Mouse (Mus musculus) liver, embryonic 14.5 days (tissue): ENCODE results near the gene Serinc3. TPM values are rescaled to one million over a fixed set of nuclear protein-coding genes. Genes with fewer than 3 reads are reported as not detected.
A peak's percentile ranks its signal among the peaks of the same experiment; 100 is the strongest.

ENCODE experiments used
- ATAC-seq: fragments of 200-750 bp; cut with Nextera tagmentation; 2 replicates; pipeline ENCODE4 v1.8.0; 2017; ENCODE audit warnings: moderate number of reproducible peaks, mild to moderate bottlenecking, moderate library complexity; ENCODE audit not compliant: insufficient read depth
- DNase-seq, 3 experiments: peaks; one replicate each; pipeline ENCODE4 v3.0.0-alpha.2; 2012 to 2013; ENCODE audit warnings: low read depth in 3 of 3, low spot score in 3 of 3
- H3K27ac ChIP-seq: fragments of 300-500 bp; sonication (generic); 2 replicates; pipeline ENCODE4 v1.5.1; 2014; ENCODE audit warnings: moderate library complexity, mild to moderate bottlenecking, control low read depth, inconsistent platforms
- H3K27me3 ChIP-seq: fragments of 300-500 bp; sonication (generic); 2 replicates; pipeline ENCODE4 v1.6.1; 2014; ENCODE audit warnings: mild to moderate bottlenecking, low read length, moderate library complexity; ENCODE audit not compliant: control insufficient read depth, insufficient read depth
- H3K36me3 ChIP-seq: fragments of 300-500 bp; sonication (generic); replicated peaks from 2 replicates; pipeline ENCODE4 v1.6.1; 2014; ENCODE audit warnings: low read depth; ENCODE audit not compliant: control insufficient read depth, insufficient read depth
- H3K4me1 ChIP-seq, 2 experiments: fragments of 200-500 bp in 1 of 2; fragments of 300-500 bp in 1 of 2; sonication (generic) in 1 of 2; replicated peaks; 2 replicates each; pipeline ENCODE4 v1.6.1; 2012 to 2014; ENCODE audit warnings: antibody characterized with exemption in 1 of 2, inconsistent platforms in 1 of 2, low read length in 1 of 2; ENCODE audit not compliant: control insufficient read depth in 2 of 2, insufficient read depth in 2 of 2
- H3K4me2 ChIP-seq: fragments of 300-500 bp; sonication (generic); 2 replicates; pipeline ENCODE4 v1.6.1; 2014; ENCODE audit warnings: low read depth, mild to moderate bottlenecking, control low read depth, moderate library complexity
- H3K4me3 ChIP-seq, 2 experiments: fragments of 200-500 bp in 1 of 2; fragments of 300-500 bp in 1 of 2; sonication (generic) in 1 of 2; 2 replicates each; pipeline ENCODE4 v1.5.1; 2012 to 2014; ENCODE audit warnings: low read depth in 2 of 2, low read length in 2 of 2, mild to moderate bottlenecking in 2 of 2, control low read depth in 1 of 2, inconsistent platforms in 1 of 2, moderate library complexity in 1 of 2; ENCODE audit not compliant: insufficient read depth in 1 of 2
- H3K9ac ChIP-seq: fragments of 300-500 bp; sonication (generic); replicated peaks from 2 replicates; pipeline ENCODE4 v1.6.1; 2014; ENCODE audit warnings: mild to moderate bottlenecking, control low read depth, moderate library complexity
- H3K9me3 ChIP-seq: fragments of 300-500 bp; sonication (generic); 2 replicates; pipeline ENCODE4 v1.6.1; 2016; ENCODE audit warnings: low read length, mixed read lengths; ENCODE audit not compliant: control insufficient read depth
- CTCF ChIP-seq: IDR thresholded peaks from 2 replicates; pipeline ENCODE4 v1.5.1; 2016; ENCODE audit warnings: antibody characterized with exemption, low read depth, control low read depth
- EP300 ChIP-seq: IDR thresholded peaks from 2 replicates; pipeline ENCODE4 v1.6.1; 2016; ENCODE audit warnings: antibody characterized with exemption, low read depth
- WGBS: fragments of 180-500 bp; shearing (Covaris S2); extraction: QIAGEN DNeasy Blood & Tissue Kit; methylation state at CpG from one replicate; pipeline ENCODE4 v1.1.7; 2014; ENCODE audit not compliant: insufficient replicate concordance; 5-methylcytosine and 5-hydroxymethylcytosine counted together
- polyA plus RNA-seq, 2 experiments: library from polyadenylated mRNA; depleted of rRNA in 1 of 2; stranded (reverse) in 1 of 2; unstranded in 1 of 2; fragments of >200 nt; fragmentation: Nextera tagmentation in 1 of 2; extraction: Ambion mirVana in 1 of 2; gene quantifications; 2 replicates each; pipeline versions ENCODE4 v1.2.1 to v1.2.3; 2012 to 2014

The Serinc3 gene
- polyA plus RNA-seq, 2 experiments, result 165 to 257 TPM

DNA sequence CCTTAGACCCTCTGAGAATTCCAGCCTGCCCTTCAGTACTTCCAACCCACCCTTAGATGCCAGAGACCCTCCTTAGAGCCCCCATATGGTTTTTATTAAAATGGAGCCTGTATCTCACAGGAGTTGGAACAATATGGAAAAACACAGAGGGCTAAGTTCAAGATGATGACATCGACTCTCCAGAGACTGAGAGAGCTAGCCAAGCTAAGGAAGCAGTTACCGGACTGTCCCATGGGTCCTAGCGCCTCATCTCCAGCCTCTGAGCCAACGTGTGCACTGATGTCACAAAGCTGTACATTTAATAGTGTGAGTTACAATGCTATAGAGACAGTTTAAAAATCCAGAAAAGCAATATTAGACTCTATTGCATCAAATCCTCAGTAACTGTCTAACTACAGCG, 53.9 kb downstream of the Serinc3 start:
- 66% methylated on average over 5 of the region's 5 CpGs for WGBS

DNA sequence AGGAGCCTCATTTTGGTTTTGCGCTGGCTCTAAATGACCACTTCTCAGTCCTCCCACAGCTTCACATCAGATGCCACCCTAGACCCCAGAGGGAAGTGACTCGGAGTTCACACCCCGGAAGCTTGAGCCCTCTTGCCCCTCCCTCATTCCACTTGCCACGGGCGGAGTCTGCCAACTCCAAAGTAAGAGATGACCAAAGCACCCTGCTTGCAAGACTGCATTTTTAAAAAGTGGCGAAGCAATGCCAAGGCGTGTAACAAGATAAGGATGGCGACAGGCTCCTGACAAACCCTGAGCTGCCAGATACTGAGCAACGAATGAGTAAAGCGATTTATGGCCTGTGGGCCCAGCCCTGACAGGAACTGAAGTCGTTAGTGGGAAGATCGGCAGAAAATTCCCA, 54.7 kb downstream of the Serinc3 start:
- H3K4me3 ChIP-seq, result no peak overlapping the region
- H3K4me1 ChIP-seq, result peaks cover 0 to 23% of the 10 kb centered on the region in 2 experiments; a peak in 2 of 4 replicates
- H3K27ac ChIP-seq, result no peak overlapping the region
- ATAC-seq (no peak), DNase-seq (no peak)
- H3K4me2 ChIP-seq, result no peak overlapping the region
- WGBS, result 23% methylated on average over 12 of the region's 12 CpGs
- TF ChIP-seq CTCF (no peak), EP300 (no peak)
- no peaks in the 10 kb centered on the region for H3K36me3 ChIP-seq
- H3K9ac ChIP-seq, result no peak overlapping the region
- H3K27me3 ChIP-seq, result no peaks in the 10 kb centered on the region
- no peaks in the 10 kb centered on the region for H3K9me3 ChIP-seq

More for the DNA sequence above, 53.9 kb downstream of the Serinc3 start:
- no peaks in the 10 kb centered on the region for H3K9me3 ChIP-seq
- DNase-seq (no peak), ATAC-seq (no peak)
- H3K4me1 ChIP-seq, result peaks cover 0 to 29% of the 10 kb centered on the region in 2 experiments; a peak in 2 of 4 replicates
- H3K4me2 ChIP-seq, result no peak overlapping the region
- no peaks in the 10 kb centered on the region for H3K27me3 ChIP-seq
- no peak overlapping the region for H3K27ac ChIP-seq
- TF ChIP-seq CTCF, result no peak
- no peak overlapping the region for H3K4me3 ChIP-seq
- no peaks in the 10 kb centered on the region for H3K36me3 ChIP-seq
- no peak overlapping the region for H3K9ac ChIP-seq

DNA sequence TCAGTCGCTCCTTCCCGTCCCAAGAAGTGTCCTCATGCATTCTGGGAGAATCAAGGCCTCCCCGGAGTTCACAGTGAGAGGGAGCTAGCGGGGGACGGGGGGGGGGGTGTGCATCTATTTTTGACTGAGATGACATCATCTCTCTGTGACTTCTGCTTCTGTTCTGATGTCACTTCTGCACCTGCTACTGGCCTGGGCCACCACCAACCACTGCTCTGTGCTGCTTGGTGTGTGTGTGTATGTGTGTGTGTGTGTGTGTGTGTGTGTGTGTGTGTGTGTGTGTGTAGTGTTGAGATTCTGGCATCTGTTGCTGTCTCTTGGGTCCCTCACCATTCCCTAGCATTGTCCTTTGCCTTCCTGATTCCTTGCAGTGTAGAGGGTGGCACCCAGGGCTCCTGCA, 57.4 kb downstream of the Serinc3 start:
- Histone ChIP-seq H3K4me2 (no peak overlapping the region), H3K27ac (no peak overlapping the region), H3K27me3 (no peaks in the 10 kb centered on the region), H3K4me1 (peaks cover 0 to 16% of the 10 kb centered on the region in 2 experiments; a peak in 2 of 4 replicates), H3K4me3 (no peak overlapping the region), H3K36me3 (no peaks in the 10 kb centered on the region), H3K9ac (no peak overlapping the region), H3K9me3 (no peaks in the 10 kb centered on the region)
- TF ChIP-seq EP300 (no peak), CTCF (no peak)
- ATAC-seq, result no peak
- WGBS, result 38% methylated on average over 5 of the region's 5 CpGs
- DNase-seq, result no peak

GRCm38 (mm10) chr2:163586384-163587261, 58.3 kb downstream of the Serinc3 start:
- no peaks in the 10 kb centered on the region for H3K9me3 ChIP-seq
- no peak overlapping the region for H3K9ac ChIP-seq
- no peaks in the 10 kb centered on the region for H3K36me3 ChIP-seq
- no peak overlapping the region for H3K4me3 ChIP-seq
- no peak overlapping the region for H3K4me2 ChIP-seq
- 36% methylated on average over 19 of the region's 19 CpGs for WGBS
- H3K27me3 ChIP-seq, result no peaks in the 10 kb centered on the region
- TF ChIP-seq CTCF, result peak; percentile 94
- TF ChIP-seq EP300, result no peak
- peaks cover 0 to 16% of the 10 kb centered on the region in 2 experiments; a peak in 2 of 4 replicates for H3K4me1 ChIP-seq
- DNase-seq (no peak), ATAC-seq (peak; percentile 71)
- H3K27ac ChIP-seq, result no peak overlapping the region

- Histone ChIP-seq H3K4me1 (peaks cover 0 to 10% of the 10 kb centered on the region in 2 experiments; a peak in 2 of 4 replicates), H3K4me3 (no peak overlapping the region), H3K4me2 (no peak overlapping the region), H3K9ac (no peak overlapping the region), H3K27ac (no peak overlapping the region), H3K9me3 (no peaks in the 10 kb centered on the region), H3K36me3 (no peaks in the 10 kb centered on the region), H3K27me3 (no peaks in the 10 kb centered on the region)
- TF ChIP-seq EP300, result no peak
- DNase-seq (no peak), ATAC-seq (no peak)
- 66% methylated on average over 10 of the region's 10 CpGs for WGBS
Measured at GRCm38 (mm10) chr2:163584088-163584426, 60.9 kb downstream of the Serinc3 start.
